Comparison of ENCODE assay signal across 8 mouse cellular contexts in genomic region chr13:49215504-49216219, GRCm38 (mm10). TPM values are rescaled to one million over a fixed set of nuclear protein-coding genes. Genes with fewer than 3 reads are reported as not detected.
A peak's percentile ranks its signal among the peaks of the same experiment; 100 is the strongest.
DNase-seq lines count a peak whose midpoint lies in the region; ATAC-seq and TF ChIP-seq lines count a peak whose summit lies in the region.

TSS of gene Card19 (minus strand) at chr13:49216037.

- TF ChIP-seq POLR2A in brain, embryonic 14.5 days (IDR thresholded peaks at IDR 0.05; ENCODE audit: borderline replicate concordance, extremely low read depth, insufficient read depth, insufficient read length, poor library complexity, severe bottlenecking): peak; percentile 74
- TF ChIP-seq POLR2A in liver, adult 2 months (IDR thresholded peaks at IDR 0.05; ENCODE audit: extremely low read depth, insufficient read depth, low read length): peak; percentile 65
- peak; percentile 90 for TF ChIP-seq POLR2A in myocyte (IDR thresholded peaks at IDR 0.05; ENCODE audit: insufficient read length, low read depth)

- H3K9ac ChIP-seq in heart, embryonic 11.5 days (ENCODE audit: low read depth, low read length): peak within 1 kb of the TSS; percentile 86
- H3K9ac ChIP-seq in kidney, embryonic 16.5 days (replicated peaks; ENCODE audit: low read length): peak within 1 kb of the TSS; percentile 81
- H3K9ac ChIP-seq in liver, adult 2 months (ENCODE audit: low read depth, low read length): peak within 1 kb of the TSS; percentile 92

- peaks cover 10% of the 10 kb centered on the region for H3K79me3 ChIP-seq in C2C12 (ENCODE audit: low read depth)

- DNase-seq in brain, embryonic 14.5 days (ENCODE audit: low read depth): peak; percentile 95
- DNase-seq in liver, adult 2 months (ENCODE audit: extremely low read depth, low read depth, low spot score): peak; percentile 85
- DNase-seq in splenic B cell, adult 2 months (ENCODE audit: low read depth, low spot score): peak; percentile 99

- H3K27ac ChIP-seq in heart, embryonic 11.5 days (ENCODE audit: low read depth, low read length): peak within 1 kb of the TSS; percentile 78
- H3K27ac ChIP-seq in kidney, embryonic 16.5 days (ENCODE audit: low read length): peak within 1 kb of the TSS; percentile 54
- H3K27ac ChIP-seq in liver, adult 2 months (replicated peaks; ENCODE audit: insufficient read depth, low read depth, low read length): peak within 1 kb of the TSS; percentile 96

- H3ac ChIP-seq in C2C12 (ENCODE audit: control insufficient read depth, insufficient read length, low read depth): peak within 1 kb of the TSS; percentile 67
- H3ac ChIP-seq in myocyte (ENCODE audit: control insufficient read depth, insufficient read length): peak within 1 kb of the TSS; percentile 63

- H3K4me2 ChIP-seq in heart, embryonic 11.5 days: peak within 1 kb of the TSS; percentile 89
- peak within 1 kb of the TSS; percentile 57 for H3K4me2 ChIP-seq in kidney, embryonic 16.5 days (replicated peaks; ENCODE audit: low read depth, low read length)
- peak within 1 kb of the TSS; percentile 92 for H3K4me2 ChIP-seq in myocyte (ENCODE audit: low read depth)

- peak within 1 kb of the TSS; percentile 56 for H3K4me3 ChIP-seq in C2C12 (ENCODE audit: insufficient read depth, poor library complexity, severe bottlenecking)
- peak within 1 kb of the TSS; percentile 68 for H3K4me3 ChIP-seq in erythroblast, embryonic 14.5 days (replicated peaks)
- peak within 1 kb of the TSS; percentile 84 for H3K4me3 ChIP-seq in heart, embryonic 11.5 days (ENCODE audit: low read depth, low read length)
- peak within 1 kb of the TSS; percentile 81 for H3K4me3 ChIP-seq in kidney, embryonic 16.5 days (ENCODE audit: low read length)
- H3K4me3 ChIP-seq in liver, adult 2 months (ENCODE audit: insufficient read depth, low read depth, low read length): peak within 1 kb of the TSS; percentile 89
- peak within 1 kb of the TSS; percentile 43 for H3K4me3 ChIP-seq in myocyte

- H3K4me1 ChIP-seq in erythroblast, embryonic 14.5 days (ENCODE audit: control insufficient read depth): peaks cover 20% of the 10 kb centered on the region
- H3K4me1 ChIP-seq in heart, embryonic 11.5 days (ENCODE audit: control insufficient read depth, insufficient read depth, low read length): peaks cover 30% of the 10 kb centered on the region
- H3K4me1 ChIP-seq in kidney, embryonic 16.5 days (ENCODE audit: insufficient read depth, low read length): peaks cover 22% of the 10 kb centered on the region
- peaks cover 9% of the 10 kb centered on the region for H3K4me1 ChIP-seq in liver, adult 2 months (ENCODE audit: control insufficient read depth, insufficient read depth, low read length)

- H3K36me3 ChIP-seq in C2C12 (ENCODE audit: control insufficient read depth, insufficient read depth) (no peaks in the 10 kb centered on the region), myocyte (ENCODE audit: control insufficient read depth, insufficient read depth) (no peaks in the 10 kb centered on the region)
- no peaks in the 10 kb centered on the region for H3K36me3 ChIP-seq in erythroblast, embryonic 14.5 days (ENCODE audit: control insufficient read depth)
- H3K36me3 ChIP-seq in heart, embryonic 11.5 days (ENCODE audit: control insufficient read depth, insufficient read depth, low read length): no peaks in the 10 kb centered on the region
- no peaks in the 10 kb centered on the region for H3K36me3 ChIP-seq in kidney, embryonic 16.5 days (ENCODE audit: insufficient read depth, low read length)
- no peaks in the 10 kb centered on the region for H3K36me3 ChIP-seq in liver, adult 2 months (ENCODE audit: control insufficient read depth, insufficient read depth, low read length)
- H3K36me3 ChIP-seq in splenic B cell, adult 2 months (ENCODE audit: control insufficient read depth, insufficient read depth, low read length, poor library complexity, severe bottlenecking): no peaks in the 10 kb centered on the region

- H3K79me2 ChIP-seq in C2C12 (ENCODE audit: control insufficient read depth, insufficient read depth): peaks cover 38% of the 10 kb centered on the region
- no peaks in the 10 kb centered on the region; the same call in 1 of the 2 replicates for H3K79me2 ChIP-seq in liver, adult 2 months (ENCODE audit: control insufficient read depth, insufficient read depth, low read length)
- H3K79me2 ChIP-seq in myocyte (ENCODE audit: control insufficient read depth, insufficient read depth): peaks cover 12% of the 10 kb centered on the region

- H3K27me3 ChIP-seq in C2C12 (ENCODE audit: control insufficient read depth, insufficient read depth, insufficient read length) (no peaks in the 10 kb centered on the region), myocyte (ENCODE audit: control insufficient read depth, insufficient read depth, insufficient read length) (no peaks in the 10 kb centered on the region)
- peaks cover 23% of the 10 kb centered on the region for H3K27me3 ChIP-seq in erythroblast, embryonic 14.5 days (ENCODE audit: control insufficient read depth)
- peaks cover 5% of the 10 kb centered on the region; the same call in 1 of the 2 replicates for H3K27me3 ChIP-seq in heart, embryonic 11.5 days (ENCODE audit: control insufficient read depth, insufficient read depth, low read length)
- no peaks in the 10 kb centered on the region for H3K27me3 ChIP-seq in kidney, embryonic 16.5 days (ENCODE audit: insufficient read depth, low read length)
- H3K27me3 ChIP-seq in liver, adult 2 months (ENCODE audit: control insufficient read depth, insufficient read depth, low read length): no peaks in the 10 kb centered on the region
- no peaks in the 10 kb centered on the region for H3K27me3 ChIP-seq in splenic B cell, adult 2 months (ENCODE audit: control insufficient read depth, insufficient read depth, low read length, poor library complexity, severe bottlenecking)

- WGBS in heart, embryonic 11.5 days (ENCODE audit: insufficient replicate concordance): under 1% methylated on average over 58 of the region's 78 CpGs
- under 1% methylated on average over 54 of the region's 78 CpGs for WGBS in kidney, embryonic 16.5 days
- WGBS in liver, adult 2 months: under 1% methylated on average over 70 of the region's 78 CpGs

- peak; percentile 88 for ATAC-seq in heart, embryonic 11.5 days (replicated peaks; ENCODE audit: insufficient number of reproducible peaks, low FRiP score, low TSS enrichment)
- ATAC-seq in kidney, embryonic 16.5 days (ENCODE audit: low FRiP score, low TSS enrichment): peak; percentile 92

- no peaks in the 10 kb centered on the region for H3K9me3 ChIP-seq in erythroblast, embryonic 14.5 days (ENCODE audit: control insufficient read depth, low read length)
- no peaks in the 10 kb centered on the region for H3K9me3 ChIP-seq in heart, embryonic 11.5 days (replicated peaks; ENCODE audit: control insufficient read depth, low read length)
- H3K9me3 ChIP-seq in kidney, embryonic 16.5 days (ENCODE audit: low read length): no peaks in the 10 kb centered on the region

- no peak for TF ChIP-seq CTCF in C2C12 (IDR thresholded peaks at IDR 0.05; ENCODE audit: control insufficient read depth, insufficient read depth, insufficient read length)
- TF ChIP-seq CTCF in brain, embryonic 14.5 days (IDR thresholded peaks at IDR 0.05; ENCODE audit: borderline replicate concordance, extremely low read depth, insufficient read depth, insufficient read length): no peak
- no peak for TF ChIP-seq CTCF in liver, adult 2 months (IDR thresholded peaks at IDR 0.05; ENCODE audit: low read depth, low read length)

TF ChIP-seq in C2C12, 6 proteins besides CTCF, POLR2A, EP300 and RAD21:
- TF ChIP-seq CEBPB (IDR thresholded peaks at IDR 0.05; ENCODE audit: low read depth): no peak
- TF ChIP-seq MYOG (IDR thresholded peaks at IDR 0.05; ENCODE audit: control insufficient read depth, extremely low read depth, insufficient read length): no peak
- no peak for TF ChIP-seq MAX (IDR thresholded peaks at IDR 0.05)
- TF ChIP-seq USF1 (IDR thresholded peaks at IDR 0.05; ENCODE audit: low read depth): no peak
- TF ChIP-seq FOSL1 (IDR thresholded peaks at IDR 0.05; ENCODE audit: insufficient read depth, low read length, poor library complexity, severe bottlenecking): no peak
- no peak for TF ChIP-seq MYOD1 (IDR thresholded peaks at IDR 0.05; ENCODE audit: control insufficient read depth, insufficient read length, low read depth)

TF ChIP-seq in myocyte, 11 proteins besides CTCF, POLR2A, EP300 and RAD21:
- no peak for TF ChIP-seq MAX (IDR thresholded peaks at IDR 0.05; ENCODE audit: low read depth)
- TF ChIP-seq MYOG (IDR thresholded peaks at IDR 0.05; ENCODE audit: control insufficient read depth in 1 of 3, insufficient read depth in 1 of 3, insufficient read length in 2 of 3, low read depth in 2 of 3): peak in 2 of 3 experiments; percentile 74 to 76
- peak; percentile 16 for TF ChIP-seq TCF3 (IDR thresholded peaks at IDR 0.05; ENCODE audit: insufficient read length, low read depth)
- TF ChIP-seq MYOD1 (IDR thresholded peaks at IDR 0.05; ENCODE audit: control insufficient read depth in 1 of 3, insufficient read length in 2 of 3, low read depth in 2 of 3): peak in 2 of 3 experiments; percentile 64 to 86
- TF ChIP-seq CEBPB (IDR thresholded peaks at IDR 0.05; ENCODE audit: insufficient read depth, poor library complexity, severe bottlenecking): no peak
- TF ChIP-seq USF1 (IDR thresholded peaks at IDR 0.05; ENCODE audit: low read depth): no peak
- TF ChIP-seq POLR2AphosphoS2 (IDR thresholded peaks at IDR 0.05; ENCODE audit: insufficient read length, low read depth): peak; percentile 85
- no peak for TF ChIP-seq REST (IDR thresholded peaks at IDR 0.05; ENCODE audit: insufficient read depth, insufficient read length)

RNA-seq across cellular contexts. Expression of gene Card19, which starts in this region (rescaled TPM):
- polyA plus RNA-seq in C2C12 (2012; fragmentation: generic; extraction: Trizol) (159 TPM), myocyte (2012; fragmentation: generic; extraction: Trizol) (180 TPM)
- polyA plus RNA-seq in brain, embryonic 14.5 days (2012; rRNA removed): 26.2 and 26.9 TPM in 2 replicates
- polyA plus RNA-seq in erythroblast, embryonic 14.5 days (2012): 0.32 and 0.67 TPM in 2 replicates
- polyA plus RNA-seq in heart, embryonic 11.5 days (2014; fragmentation: Nextera tagmentation; extraction: Ambion mirVana): 71.9 and 73.7 TPM in 2 replicates
- 50.0 and 52.6 TPM in 2 replicates for polyA plus RNA-seq in kidney, embryonic 16.5 days (2015; fragmentation: Nextera tagmentation; extraction: Ambion mirVana)
- 11.2 and 15.3 TPM in 2 replicates for total RNA-seq in liver, adult 2 months (2014; rRNA removed)
- polyA plus RNA-seq in liver, adult 2 months (2012; rRNA removed): 35.4 and 38.0 TPM in 2 replicates

Comparison
In these comparisons a context has a peak if more than half of its experiments do, and no peak if none do; other contexts are left out.
1. Peak in every context shown above with its lines: DNase-seq, ATAC-seq, H3K4me3 ChIP-seq and H3K27ac ChIP-seq.
2. RNA of gene Card19 (polyA plus RNA-seq): 180 TPM in myocyte (single experiment), 159 TPM in C2C12 (single experiment), 71.9 to 73.7 TPM in heart, embryonic 11.5 days, 50.0 to 52.6 TPM in kidney, embryonic 16.5 days, 35.4 to 38.0 TPM in liver, adult 2 months and 26.2 to 26.9 TPM in brain, embryonic 14.5 days; 0.32 to 0.67 TPM in erythroblast, embryonic 14.5 days; every median in the first group is over 10 times any median in the second.